Mouse (Mus musculus): ENCODE measurements around the gene Eif4b.

Gene Eif4b

GRCm38 (mm10) chr15:102073559-102074069, at the start of gene Eif4b:
Gene Eif4b (plus strand): TSS chr15:102073773.
- peak; percentile 98 for DNase-seq

GRCm38 (mm10) chr15:102023888-102024287, 49.7 kb upstream of the Eif4b start:
- DNase-seq, result no peak

GRCm38 (mm10) chr15:102025136-102025872, 48.3 kb upstream of the Eif4b start:
- DNase-seq, result no peak

DNA sequence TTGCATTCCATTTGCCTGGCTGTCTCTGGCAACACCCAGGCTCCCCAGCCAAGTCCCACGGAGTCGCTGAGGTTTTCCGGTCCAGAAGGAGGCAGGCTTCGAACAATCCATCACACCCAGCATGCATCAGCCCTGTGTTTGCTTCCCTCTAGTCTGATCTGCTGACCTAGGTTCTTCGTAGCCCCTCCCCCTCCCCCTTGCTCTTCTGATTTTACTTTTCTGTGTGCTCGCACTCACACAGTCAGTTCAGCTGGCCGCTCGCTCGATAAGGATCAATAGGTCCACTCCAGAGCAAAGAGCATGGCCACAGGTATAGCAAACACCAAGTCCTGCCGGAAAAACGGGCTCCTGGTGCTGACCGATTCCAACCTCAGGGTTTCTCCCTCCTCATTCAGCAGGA, 47.1 kb upstream of the Eif4b start:
- no peak for DNase-seq

GRCm38 (mm10) chr15:102028040-102028439, 45.5 kb upstream of the Eif4b start, which contains the start of gene Krt18:
Gene Krt18 (plus strand): TSS chr15:102028180.
- DNase-seq, result peak; percentile 36

DNA sequence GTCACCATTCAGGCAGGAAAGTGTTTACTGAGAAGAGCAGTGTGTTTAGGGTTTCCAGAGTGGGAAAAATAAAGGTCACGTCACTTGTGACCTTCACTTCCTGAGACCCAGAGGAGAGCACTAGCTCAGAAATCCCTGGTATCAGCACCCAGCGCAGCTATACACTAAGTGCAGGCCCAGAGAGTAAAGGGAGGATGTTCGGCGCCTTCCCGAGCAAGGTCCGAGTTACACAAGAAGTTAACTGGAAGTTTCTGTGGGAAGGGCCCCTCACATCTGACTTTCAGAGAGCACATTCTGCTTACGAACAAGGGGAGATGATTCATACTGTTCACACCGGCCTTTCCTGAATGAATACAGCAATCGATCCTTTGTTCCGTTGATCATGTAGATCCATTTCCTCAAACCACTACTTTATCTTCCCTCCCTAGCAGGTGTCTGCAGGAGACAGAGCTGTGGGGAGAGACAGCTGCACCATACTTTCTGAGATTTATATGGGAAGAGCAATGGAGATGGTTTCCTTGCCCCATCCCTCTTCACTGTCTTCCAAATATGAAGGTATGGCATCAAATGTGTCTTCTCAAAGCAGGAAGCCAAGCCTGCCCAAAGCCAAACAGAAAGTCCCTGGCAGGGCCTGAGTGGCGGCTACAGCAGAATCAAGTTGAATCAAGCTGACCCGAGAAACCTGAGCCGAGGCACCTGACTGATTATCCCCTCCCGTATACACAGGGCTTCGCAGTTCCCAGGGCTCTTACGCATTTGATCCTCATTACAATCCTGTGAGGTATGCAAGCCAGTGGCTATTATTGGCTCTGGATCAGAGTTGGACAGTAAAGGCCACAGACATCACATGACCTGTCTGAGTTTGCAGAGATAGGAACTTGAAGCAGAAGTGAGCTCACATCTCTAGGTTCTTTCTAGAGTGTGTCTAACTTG, 39.2 kb upstream of the Eif4b start:
- no peak for DNase-seq

- no peak for DNase-seq
These were observed 33.3 kb upstream of the Eif4b start for GRCm38 (mm10) chr15:102040277-102040676.

GRCm38 (mm10) chr15:102041951-102042350, 31.6 kb upstream of the Eif4b start:
- no peak for DNase-seq

DNA sequence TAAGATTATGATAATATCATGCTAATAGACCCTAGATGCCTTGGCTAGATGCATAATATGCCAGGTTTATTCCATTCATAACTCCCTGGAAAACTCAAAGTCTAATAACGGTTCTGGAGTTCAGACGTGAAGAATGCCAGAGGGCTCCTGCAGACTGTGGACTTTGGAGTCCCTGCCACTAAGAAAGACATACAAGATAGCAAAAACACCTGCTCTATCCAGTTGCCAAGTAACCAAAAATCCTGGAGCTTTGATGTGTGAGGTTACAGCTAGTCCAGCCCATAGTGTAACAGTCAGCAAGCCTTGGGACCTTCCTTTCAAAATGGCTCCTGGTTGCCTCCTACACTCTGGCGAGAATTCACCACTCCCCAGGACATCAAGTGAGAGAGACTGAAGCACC, 28.8 kb upstream of the Eif4b start:
- DNase-seq, result no peak

DNA sequence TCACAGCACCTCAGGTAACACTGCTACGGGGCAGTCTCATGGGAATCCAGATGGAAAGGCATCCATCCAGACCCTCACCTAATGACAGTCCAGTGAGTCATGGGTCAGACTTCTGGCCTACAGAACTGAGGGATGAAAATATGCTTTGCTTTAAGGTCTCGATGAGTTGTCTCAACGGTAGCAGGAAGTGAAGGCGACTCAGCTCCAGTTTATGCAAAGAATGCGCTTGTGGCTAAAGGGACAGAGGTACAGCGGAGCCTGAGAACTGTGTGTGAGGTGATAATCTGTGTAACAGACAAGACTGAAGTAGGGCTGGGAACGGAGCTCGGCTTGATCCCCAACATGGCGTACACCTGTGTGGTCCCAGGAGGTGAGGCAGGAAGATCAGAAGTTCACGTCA, 27.9 kb upstream of the Eif4b start:
- DNase-seq, result no peak

GRCm38 (mm10) chr15:102048006-102048405, 25.6 kb upstream of the Eif4b start:
- no peak for DNase-seq

- no peak for DNase-seq
These were observed 23.7 kb upstream of the Eif4b start for GRCm38 (mm10) chr15:102049871-102050270.

DNA sequence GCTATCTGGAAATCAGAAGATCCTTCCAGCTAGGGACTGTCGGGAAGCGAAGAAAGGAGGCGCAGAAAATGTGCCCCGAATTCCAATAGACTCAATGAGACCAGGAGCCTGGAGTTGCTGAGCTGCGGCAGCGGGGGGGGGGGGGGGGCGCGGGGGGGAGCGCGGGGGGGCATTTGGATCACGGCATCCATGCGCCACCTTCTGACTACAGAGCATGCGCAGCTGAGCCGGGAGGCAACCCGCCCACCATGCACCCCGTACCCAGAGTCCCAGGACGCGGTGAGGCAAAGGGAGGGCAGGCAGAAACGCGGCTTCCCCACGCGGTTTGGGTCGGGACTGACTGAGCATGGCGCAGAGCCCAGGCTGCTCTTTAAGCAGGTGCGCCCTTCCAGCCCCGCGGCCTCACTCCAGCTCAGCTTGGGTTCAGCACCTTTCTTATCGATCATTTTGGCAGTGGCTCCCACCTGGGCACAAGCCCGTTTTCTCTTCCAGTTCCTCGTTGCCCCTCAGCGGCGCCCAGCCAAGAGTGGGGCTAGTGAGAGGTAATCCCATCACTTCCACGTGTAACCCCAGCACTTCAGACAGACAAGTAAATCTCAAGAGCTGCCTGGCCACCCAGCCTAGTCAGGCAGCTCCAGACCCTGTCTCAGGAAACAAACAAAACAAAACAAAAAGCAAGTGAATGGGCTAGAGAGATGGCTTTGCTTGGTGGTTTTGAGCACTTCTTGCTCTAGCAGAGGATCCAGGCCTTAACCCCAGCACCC, 21.5 kb upstream of the Eif4b start:
- peak; percentile 52 for DNase-seq

GRCm38 (mm10) chr15:102056495-102057174, 16.9 kb upstream of the Eif4b start:
- DNase-seq, result no peak

DNA sequence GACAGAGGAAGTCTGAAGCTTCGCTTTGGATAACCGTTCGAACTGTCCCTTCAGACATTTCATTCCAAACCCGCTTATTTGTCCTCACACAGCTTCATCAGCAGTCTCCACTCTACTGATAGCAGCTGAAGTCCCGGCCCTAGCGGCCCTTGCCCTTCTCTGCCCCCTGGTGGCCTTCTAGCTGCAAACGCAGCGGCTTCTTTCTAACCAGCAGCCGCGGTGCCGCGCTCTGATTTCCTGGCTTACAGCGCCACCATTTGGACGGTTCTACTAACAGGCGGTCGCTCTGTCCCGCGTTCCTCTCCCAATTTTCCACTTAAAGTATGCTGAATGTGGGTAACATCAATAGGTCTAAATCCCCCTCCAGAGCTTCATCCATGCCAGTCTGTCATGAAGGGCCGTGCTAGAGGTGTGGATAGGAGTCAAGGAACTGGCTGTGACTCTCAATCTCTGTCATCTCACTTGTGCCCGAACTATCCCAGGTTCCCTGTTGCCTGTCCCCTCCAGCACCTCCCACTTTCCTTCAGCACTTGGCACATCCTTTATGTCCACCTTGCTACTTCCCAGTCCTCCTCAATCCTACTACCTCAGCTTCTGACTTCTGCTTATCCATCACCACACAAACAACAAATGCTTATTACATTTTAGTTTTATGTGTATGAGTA, 7.8 kb upstream of the Eif4b start:
- peak; percentile 90 for DNase-seq

- DNase-seq, result no peak
These were observed 2.8 kb upstream of the Eif4b start for GRCm38 (mm10) chr15:102070476-102071467.

GRCm38 (mm10) chr15:102072963-102073558, 512 bp upstream of the Eif4b start:
- DNase-seq, result no peak

DNA sequence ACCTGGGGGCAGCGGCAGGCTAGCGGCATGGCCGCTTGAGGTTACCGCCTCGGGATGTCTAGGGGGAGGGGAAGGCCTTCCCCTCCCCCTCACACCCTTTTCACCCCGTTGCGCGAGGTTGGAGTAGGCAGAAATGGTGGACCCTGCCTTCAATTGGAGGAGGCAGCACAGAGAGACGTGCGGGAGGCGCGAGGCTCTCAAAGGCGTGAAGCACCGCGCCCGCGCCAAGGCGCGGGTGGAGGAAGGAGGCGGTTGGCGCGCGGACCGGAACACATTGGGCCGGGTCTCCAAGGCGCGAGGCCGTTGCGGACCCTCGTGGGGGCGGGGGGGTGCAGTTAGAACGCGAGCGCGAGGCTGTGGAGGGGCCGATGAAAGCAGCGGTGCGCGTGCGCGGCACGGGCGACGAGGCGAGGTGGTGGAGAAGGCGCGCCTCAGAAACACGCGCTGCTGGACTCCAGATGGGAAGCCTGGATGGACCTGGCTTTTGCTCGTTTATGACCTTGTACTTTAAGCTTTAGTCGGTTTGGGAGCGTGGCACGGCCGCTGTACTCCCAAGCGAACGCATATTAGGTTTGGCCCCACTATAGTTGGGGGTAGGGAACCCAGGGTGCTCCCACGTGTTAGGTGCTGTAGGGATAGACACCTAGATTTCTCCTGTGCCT, 628 bp downstream of the Eif4b start:
- peak; percentile 67 for DNase-seq

- no peak for DNase-seq
These were observed 1.5 kb downstream of the Eif4b start for GRCm38 (mm10) chr15:102074876-102075585.
